Mouse (Mus musculus) G1E (cell line): ENCODE measurements around the gene D630045J12Rik.

Experiments
- CTCF ChIP-seq: IDR thresholded peaks from 2 replicates; pipeline ENCODE4 v1.5.1; 2012; ENCODE audit warnings: low read depth, low read length, inconsistent platforms, mixed read lengths
- GATA1 ChIP-seq: IDR thresholded peaks from 2 replicates; pipeline ENCODE4 v1.6.1; 2012; ENCODE audit warnings: borderline replicate concordance, low read length, inconsistent platforms, mixed read lengths
- TAL1 ChIP-seq: conservative IDR thresholded peaks from 2 replicates; pipeline ENCODE4 v1.6.1; 2012; ENCODE audit warnings: low read depth, low read length, inconsistent platforms, mixed read lengths

GRCm38 (mm10) chr6:38128115-38128514, 125.7 kb downstream of the D630045J12Rik start:
- TF ChIP-seq TAL1 (no peak), CTCF (no peak), GATA1 (no peak)
